Mouse (Mus musculus) E14TG2a.4 (cell line): ENCODE results near the gene Fcer1g.

Experiments used
- H3K27me3 ChIP-seq: 2 replicates; pipeline ENCODE4 v1.6.1; 2014; ENCODE audit warnings: low read length, control low read depth; ENCODE audit not compliant: insufficient read depth
- H3K36me3 ChIP-seq: 2 replicates; pipeline ENCODE4 v1.6.1; 2014; ENCODE audit warnings: low read length, control low read depth; ENCODE audit not compliant: insufficient read depth
- H3K4me1 ChIP-seq: replicated peaks from 2 replicates; pipeline ENCODE4 v1.6.1; 2014; ENCODE audit warnings: low read depth, low read length, control low read depth
- H3K4me3 ChIP-seq: replicated peaks from 2 replicates; pipeline ENCODE4 v1.5.1; 2014; ENCODE audit warnings: mild to moderate bottlenecking, low read length
- H3K9me3 ChIP-seq: 2 replicates; pipeline ENCODE4 v1.6.1; 2014; ENCODE audit warnings: low read length, control low read depth
- CTCF ChIP-seq: conservative IDR thresholded peaks from 2 replicates; pipeline ENCODE4 v1.5.1; 2014; ENCODE audit warnings: low read length
- NANOG ChIP-seq: IDR thresholded peaks from 2 replicates; pipeline ENCODE4 v1.6.1; 2014; ENCODE audit warnings: borderline replicate concordance, low read length, mixed read lengths
- POU5F1 ChIP-seq: IDR thresholded peaks from 2 replicates; pipeline ENCODE4 v1.6.1; 2014; ENCODE audit warnings: low read length, borderline replicate concordance

Gene Fcer1g

GRCm38 (mm10) chr1:171279012-171279705 lies 45.0 kb upstream of the Fcer1g start:
- Histone ChIP-seq H3K4me1 (peaks cover 50% of the 10 kb centered on the region), H3K36me3 (peaks cover 74% of the 10 kb centered on the region), H3K27me3 (no peaks in the 10 kb centered on the region), H3K4me3 (no peak overlapping the region), H3K9me3 (no peaks in the 10 kb centered on the region)
- TF ChIP-seq NANOG (no peak), CTCF (no peak), POU5F1 (no peak)

DNA sequence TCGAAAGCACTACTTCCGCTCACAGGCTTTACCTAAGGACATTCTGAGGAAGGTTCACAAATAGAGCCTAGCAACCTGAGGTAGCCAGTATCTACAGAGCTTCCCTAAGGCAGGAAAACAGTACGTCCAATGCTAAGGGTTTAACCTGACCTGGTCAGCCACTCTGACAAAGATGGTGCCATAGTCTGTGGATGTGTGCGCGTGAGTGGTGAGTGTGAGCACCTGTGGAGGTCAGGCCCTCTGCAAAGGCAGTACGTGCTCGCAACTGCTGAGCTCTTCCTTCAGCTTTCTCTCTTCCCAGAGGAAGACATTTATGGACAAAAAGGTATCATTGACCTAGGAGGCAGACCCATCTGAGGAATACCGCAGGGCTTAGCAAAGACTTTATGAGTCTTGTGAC lies 44.3 kb upstream of the Fcer1g start:
- TF ChIP-seq NANOG = no peak
- no peak for TF ChIP-seq CTCF
- TF ChIP-seq POU5F1 = no peak
- Histone ChIP-seq H3K4me3 (no peak overlapping the region), H3K27me3 (no peaks in the 10 kb centered on the region), H3K4me1 (peaks cover 50% of the 10 kb centered on the region), H3K9me3 (no peaks in the 10 kb centered on the region), H3K36me3 (peaks cover 74% of the 10 kb centered on the region)

GRCm38 (mm10) chr1:171277736-171278135 lies 43.6 kb upstream of the Fcer1g start:
- TF ChIP-seq POU5F1 (no peak), NANOG (no peak), CTCF (no peak)
- H3K4me3 ChIP-seq = no peak overlapping the region
- H3K36me3 ChIP-seq = peaks cover 74% of the 10 kb centered on the region
- H3K4me1 ChIP-seq = peaks cover 49% of the 10 kb centered on the region
- H3K9me3 ChIP-seq = no peaks in the 10 kb centered on the region
- no peaks in the 10 kb centered on the region for H3K27me3 ChIP-seq

DNA sequence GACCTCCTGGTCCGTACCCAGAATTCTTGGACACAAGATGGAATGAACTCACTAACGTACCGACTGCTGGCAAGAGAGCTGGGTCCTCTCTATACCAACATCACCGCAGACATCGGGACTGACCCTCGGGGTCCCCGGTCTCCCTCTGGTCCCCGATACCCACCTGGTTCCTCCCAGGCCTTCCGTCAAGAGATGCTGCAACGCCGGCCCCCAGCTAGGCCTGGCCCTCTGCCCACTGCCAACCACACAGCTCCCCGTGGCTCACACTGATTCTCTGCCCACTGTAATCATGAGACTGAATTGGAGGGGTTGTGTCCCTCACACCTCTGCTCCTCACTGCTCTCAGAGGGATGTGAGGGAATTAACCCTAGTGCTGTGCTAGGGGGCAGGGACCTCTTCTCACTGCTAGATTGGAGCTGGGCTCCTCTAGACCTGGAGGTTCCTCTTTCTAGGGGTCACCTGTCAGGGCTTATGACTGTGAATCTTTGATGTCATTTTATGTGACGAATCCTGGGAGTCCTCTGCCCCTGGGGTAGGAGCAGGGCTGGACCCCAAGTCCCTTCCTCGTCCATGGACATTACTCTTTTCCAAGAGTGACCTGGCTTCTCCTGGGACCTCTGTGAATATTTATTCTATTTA lies 42.1 kb upstream of the Fcer1g start:
- TF ChIP-seq NANOG (no peak), CTCF (no peak), POU5F1 (no peak)
- H3K4me1 ChIP-seq = peaks cover 48% of the 10 kb centered on the region
- H3K4me3 ChIP-seq = no peak overlapping the region
- H3K9me3 ChIP-seq = no peaks in the 10 kb centered on the region
- H3K27me3 ChIP-seq = peaks cover 4% of the 10 kb centered on the region; the same call in 1 of the 2 replicates
- H3K36me3 ChIP-seq = peaks cover 78% of the 10 kb centered on the region

GRCm38 (mm10) chr1:171275144-171275734 lies 41.1 kb upstream of the Fcer1g start:
- Histone ChIP-seq H3K9me3 (no peaks in the 10 kb centered on the region), H3K4me1 (peaks cover 50% of the 10 kb centered on the region), H3K27me3 (peaks cover 4% of the 10 kb centered on the region; the same call in 1 of the 2 replicates)

DNA sequence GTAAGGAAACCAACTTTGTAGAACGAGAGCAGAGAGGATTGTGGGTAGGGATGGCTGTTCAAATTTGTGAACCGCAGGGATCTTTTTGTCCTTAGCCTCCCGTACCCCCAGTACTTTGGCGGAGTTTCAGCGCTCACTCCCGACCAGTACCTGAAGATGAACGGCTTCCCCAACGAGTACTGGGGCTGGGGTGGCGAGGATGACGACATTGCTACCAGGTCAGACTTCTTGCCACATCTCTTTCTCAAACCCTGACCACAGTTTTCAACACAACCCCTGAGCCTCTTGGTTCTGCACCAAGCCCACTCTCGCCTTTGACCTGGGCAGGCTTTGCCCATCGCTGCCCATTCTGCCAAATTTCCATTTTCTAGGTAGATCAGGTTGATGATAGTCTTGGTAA lies 40.0 kb upstream of the Fcer1g start:
- 0 out of 2 replicates have a peak overlapping the region, but pooled peaks have one; percentile 26 for H3K4me3 ChIP-seq
- TF ChIP-seq CTCF = no peak
- no peak for TF ChIP-seq NANOG
- TF ChIP-seq POU5F1 = no peak

More at GRCm38 (mm10) chr1:171275144-171275734, 41.1 kb upstream of the Fcer1g start:
- TF ChIP-seq POU5F1 (no peak), NANOG (no peak), CTCF (no peak)
- peaks cover 78% of the 10 kb centered on the region for H3K36me3 ChIP-seq
- H3K4me3 ChIP-seq = no peak overlapping the region

GRCm38 (mm10) chr1:171272086-171272485 lies 37.9 kb upstream of the Fcer1g start:
- peaks cover 40% of the 10 kb centered on the region for H3K4me1 ChIP-seq
- TF ChIP-seq NANOG = no peak
- TF ChIP-seq CTCF = no peak
- H3K9me3 ChIP-seq = no peaks in the 10 kb centered on the region
- H3K27me3 ChIP-seq = peaks cover 4% of the 10 kb centered on the region; the same call in 1 of the 2 replicates
- no peak overlapping the region for H3K4me3 ChIP-seq
- H3K36me3 ChIP-seq = peaks cover 56% of the 10 kb centered on the region

More for the DNA sequence above, 40.0 kb upstream of the Fcer1g start:
- Histone ChIP-seq H3K36me3 (peaks cover 77% of the 10 kb centered on the region), H3K27me3 (peaks cover 4% of the 10 kb centered on the region; the same call in 1 of the 2 replicates), H3K9me3 (no peaks in the 10 kb centered on the region), H3K4me1 (peaks cover 47% of the 10 kb centered on the region)

DNA sequence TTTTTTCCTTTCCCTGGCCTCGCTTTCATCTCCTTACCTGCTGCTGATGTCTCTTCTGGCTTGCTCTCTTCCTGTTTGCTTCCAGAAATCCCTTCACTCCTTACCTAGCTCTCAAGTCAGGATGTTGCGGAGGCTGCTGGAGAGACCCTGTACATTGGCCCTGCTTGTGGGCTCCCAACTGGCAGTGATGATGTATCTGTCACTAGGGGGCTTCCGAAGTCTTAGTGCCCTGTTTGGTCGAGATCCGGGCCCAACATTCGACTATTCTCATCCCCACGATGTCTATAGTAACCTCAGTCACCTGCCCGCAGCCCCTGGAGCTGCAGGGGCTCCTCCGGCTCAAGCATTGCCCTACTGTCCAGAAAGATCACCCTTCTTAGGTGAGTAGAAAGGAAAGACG lies 37.5 kb upstream of the Fcer1g start:
- Histone ChIP-seq H3K36me3 (peaks cover 52% of the 10 kb centered on the region), H3K27me3 (peaks cover 4% of the 10 kb centered on the region; the same call in 1 of the 2 replicates), H3K4me1 (peaks cover 38% of the 10 kb centered on the region), H3K4me3 (peak overlapping the region; percentile 93), H3K9me3 (no peaks in the 10 kb centered on the region)
- TF ChIP-seq NANOG = no peak
- TF ChIP-seq CTCF = no peak
- TF ChIP-seq POU5F1 = no peak
